Comparison of ENCODE assay signal across 24 mouse cellular contexts in the genomic region with DNA sequence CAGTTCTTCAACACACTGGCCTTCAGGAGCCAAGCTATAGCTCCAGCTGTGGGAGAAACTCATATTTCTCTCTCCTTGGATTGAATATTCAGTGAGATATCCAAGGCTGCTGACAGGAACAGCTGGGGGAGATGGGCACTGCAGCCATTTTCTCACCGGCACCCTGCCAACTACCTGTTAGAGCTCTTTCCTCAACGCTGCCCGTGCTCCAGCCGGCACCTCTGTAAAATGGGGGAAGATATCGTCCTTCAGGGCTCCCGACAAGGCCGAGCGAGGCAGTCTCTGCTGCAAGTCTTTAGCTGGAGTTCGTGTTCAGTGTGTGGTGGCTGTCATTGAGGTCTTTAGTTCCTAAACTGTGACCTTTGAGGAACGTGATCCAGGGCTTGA. TPM values are rescaled to one million over a fixed set of nuclear protein-coding genes. Genes with fewer than 3 reads are reported as not detected.
A peak's percentile ranks its signal among the peaks of the same experiment; 100 is the strongest.
DNase-seq lines count a peak whose midpoint lies in the region; ATAC-seq and TF ChIP-seq lines count a peak whose summit lies in the region.
"Had no signal": no experiment of that assay in that cellular context is flagged by ENCODE, and none has a peak within 500 bp of the region (broad histone marks: within the 10 kb centered on the region; RNA-seq: fewer than 3 reads in every experiment).

No protein-coding gene starts in this region.

- H3K36me3 ChIP-seq in hindbrain, embryonic 10.5 days, result no peaks in the 10 kb centered on the region
- no peaks in the 10 kb centered on the region for H3K36me3 ChIP-seq in hindbrain, embryonic 14.5 days (replicated peaks; ENCODE audit: control insufficient read depth, insufficient read depth)
- H3K36me3 ChIP-seq in heart, postnatal 0 days (replicated peaks; ENCODE audit: control insufficient read depth, insufficient read depth, low read length), result no peaks in the 10 kb centered on the region
- H3K36me3 ChIP-seq in limb, embryonic 14.5 days (ENCODE audit: control insufficient read depth, insufficient read depth, low read length), result no peaks in the 10 kb centered on the region
- H3K36me3 ChIP-seq: hindbrain, embryonic 13.5 days; limb, embryonic 15.5 days had no signal

- WGBS in hindbrain, embryonic 10.5 days, result 64% methylated on average over 10 of the region's 10 CpGs
- 74% methylated on average over 10 of the region's 10 CpGs for WGBS in hindbrain, embryonic 14.5 days
- WGBS in heart, postnatal 0 days, result 36% methylated on average over 10 of the region's 10 CpGs
- WGBS in limb, embryonic 14.5 days, result 49% methylated on average over 10 of the region's 10 CpGs

- no peak for TF ChIP-seq CTCF in heart, postnatal 0 days (IDR thresholded peaks at IDR 0.05; ENCODE audit: low read depth)

- peak overlapping the region; percentile 40; the same call in 1 of the 2 replicates for H3K27ac ChIP-seq in hindbrain, embryonic 10.5 days
- no peak overlapping the region for H3K27ac ChIP-seq in hindbrain, embryonic 14.5 days
- H3K27ac ChIP-seq in heart, postnatal 0 days (ENCODE audit: low read depth), result peak overlapping the region; percentile 89
- no peak overlapping the region for H3K27ac ChIP-seq in limb, embryonic 14.5 days (replicated peaks; ENCODE audit: low read depth, low read length)
- H3K27ac ChIP-seq: embryonic facial prominence, embryonic 15.5 days; hindbrain, embryonic 13.5 days; kidney, postnatal 0 days; limb, embryonic 15.5 days; liver, embryonic 14.5 days; macrophage had no signal

- no peak overlapping the region for H3K4me2 ChIP-seq in hindbrain, embryonic 14.5 days (replicated peaks)
- no peak overlapping the region for H3K4me2 ChIP-seq in heart, postnatal 0 days (ENCODE audit: low read depth, low read length)
- H3K4me2 ChIP-seq in limb, embryonic 14.5 days (replicated peaks; ENCODE audit: low read depth, low read length, severe bottlenecking), result 0 out of 2 replicates have a peak overlapping the region, but pooled peaks have one; percentile 15
- H3K4me2 ChIP-seq: embryonic facial prominence, embryonic 15.5 days; hindbrain, embryonic 13.5 days; limb, embryonic 15.5 days had no signal

- no peak overlapping the region for H3K4me3 ChIP-seq in hindbrain, embryonic 10.5 days
- no peak overlapping the region for H3K4me3 ChIP-seq in hindbrain, embryonic 14.5 days (replicated peaks; ENCODE audit: low read length)
- no peak overlapping the region for H3K4me3 ChIP-seq in heart, postnatal 0 days (ENCODE audit: low read depth, low read length)
- no peak overlapping the region for H3K4me3 ChIP-seq in limb, embryonic 14.5 days (replicated peaks; ENCODE audit: low read length)
- H3K4me3 ChIP-seq: embryonic facial prominence, embryonic 15.5 days; hindbrain, embryonic 13.5 days; limb, embryonic 15.5 days had no signal

- no peak for TF ChIP-seq POLR2A in limb, embryonic 14.5 days (IDR thresholded peaks at IDR 0.05; ENCODE audit: borderline replicate concordance, extremely low read depth, insufficient read depth, insufficient read length)

- H3K4me1 ChIP-seq in hindbrain, embryonic 10.5 days (replicated peaks), result peaks cover 24% of the 10 kb centered on the region
- no peaks in the 10 kb centered on the region; the same call in 1 of the 2 replicates for H3K4me1 ChIP-seq in hindbrain, embryonic 14.5 days (replicated peaks; ENCODE audit: control insufficient read depth, insufficient read depth, low read length)
- peaks cover 23% of the 10 kb centered on the region for H3K4me1 ChIP-seq in heart, postnatal 0 days (ENCODE audit: control insufficient read depth, insufficient read depth)
- peaks cover 26% of the 10 kb centered on the region for H3K4me1 ChIP-seq in limb, embryonic 14.5 days (ENCODE audit: control insufficient read depth, insufficient read depth, low read length)

- peak; percentile 18 for DNase-seq in embryo, embryonic 10 days (ENCODE audit: low spot score)
- no peak for DNase-seq in embryo, embryonic 10.5 days (ENCODE audit: low spot score)
- DNase-seq in hindbrain, embryonic 10.5 days (ENCODE audit: low spot score), result no peak
- no peak for DNase-seq in hindbrain, embryonic 14.5 days (ENCODE audit: low spot score)
- DNase-seq in heart, postnatal 0 days (ENCODE audit: low spot score), result no peak
- DNase-seq in limb, embryonic 14.5 days (ENCODE audit: low spot score), result no peak
- DNase-seq in B cell, adult 2 months, result no peak
- DNase-seq in layer of hippocampus, adult 9-11 months, result no peak
- DNase-seq: adrenal gland, postnatal 10 days; cerebellum, adult 18-20 months; embryo, embryonic 11 days; gastrocnemius, postnatal 14 days; kidney, adult 2 months; right cerebral cortex, postnatal 4 days; thymus, adult 18-20 months; thymus, postnatal 4 days had no signal

- H3K9me3 ChIP-seq in hindbrain, embryonic 10.5 days, result no peaks in the 10 kb centered on the region
- no peaks in the 10 kb centered on the region for H3K9me3 ChIP-seq in hindbrain, embryonic 14.5 days (ENCODE audit: control insufficient read depth, low read length)
- H3K9me3 ChIP-seq in heart, postnatal 0 days (replicated peaks; ENCODE audit: control insufficient read depth, low read length), result no peaks in the 10 kb centered on the region
- no peaks in the 10 kb centered on the region for H3K9me3 ChIP-seq in limb, embryonic 14.5 days (ENCODE audit: control insufficient read depth, low read length)
- H3K9me3 ChIP-seq: embryonic facial prominence, embryonic 15.5 days; hindbrain, embryonic 13.5 days; limb, embryonic 15.5 days had no signal

- no peak for ATAC-seq in hindbrain, embryonic 14.5 days (ENCODE audit: low FRiP score)
- peak; percentile 34; the same call in 1 of the 2 replicates for ATAC-seq in heart, postnatal 0 days (ENCODE audit: insufficient read depth, low read depth)
- 0 out of 2 replicates have a peak, but pooled peaks have one; percentile 30 for ATAC-seq in limb, embryonic 14.5 days (ENCODE audit: low FRiP score, low read depth)
- ATAC-seq: forebrain, embryonic 16.5 days; midbrain, embryonic 16.5 days had no signal

- H3K27me3 ChIP-seq in hindbrain, embryonic 10.5 days (ENCODE audit: insufficient read depth, poor library complexity, severe bottlenecking), result no peaks in the 10 kb centered on the region
- H3K27me3 ChIP-seq in hindbrain, embryonic 14.5 days (ENCODE audit: control insufficient read depth, insufficient read depth, low read length), result no peaks in the 10 kb centered on the region
- no peaks in the 10 kb centered on the region for H3K27me3 ChIP-seq in heart, postnatal 0 days (ENCODE audit: control insufficient read depth, insufficient read depth, low read length)
- no peaks in the 10 kb centered on the region for H3K27me3 ChIP-seq in limb, embryonic 14.5 days (ENCODE audit: control insufficient read depth, insufficient read depth, low read length)
- H3K27me3 ChIP-seq: embryonic facial prominence, embryonic 15.5 days; hindbrain, embryonic 13.5 days; limb, embryonic 15.5 days had no signal

- TF ChIP-seq EP300 in heart, postnatal 0 days (IDR thresholded peaks at IDR 0.05; ENCODE audit: low read depth), result no peak

- H3K9ac ChIP-seq in hindbrain, embryonic 14.5 days, result no peak overlapping the region
- peak overlapping the region; percentile 46; the same call in 1 of the 2 replicates for H3K9ac ChIP-seq in heart, postnatal 0 days (replicated peaks; ENCODE audit: low read depth, low read length)
- no peak overlapping the region for H3K9ac ChIP-seq in limb, embryonic 14.5 days (ENCODE audit: low read depth, low read length, severe bottlenecking)
- H3K9ac ChIP-seq: embryonic facial prominence, embryonic 15.5 days; hindbrain, embryonic 13.5 days; limb, embryonic 15.5 days; liver, embryonic 14.5 days had no signal

RNA-seq across cellular contexts. Expression of gene Kif26b, which starts 24.0 kb away (rescaled TPM):
- polyA plus RNA-seq in hindbrain, embryonic 10.5 days (2016; fragmentation: Nextera tagmentation; extraction: Ambion mirVana), result 4.6 and 4.9 TPM in 2 replicates
- polyA plus RNA-seq in hindbrain, embryonic 14.5 days (2014; fragmentation: Nextera tagmentation; extraction: Ambion mirVana), result 15.8 and 16.1 TPM in 2 replicates
- 19.8 and 23.8 TPM in 2 replicates for total RNA-seq in heart, postnatal 0 days (2014; rRNA removed; ENCODE audit: low replicate concordance)
- polyA plus RNA-seq in heart, postnatal 0 days (2015; fragmentation: Nextera tagmentation; extraction: Ambion mirVana), result 1.7 and 1.8 TPM in 2 replicates
- 8.8 and 11.0 TPM in 2 replicates for polyA plus RNA-seq in limb, embryonic 14.5 days (2012; rRNA removed)
- 8.7 and 11.2 TPM in 2 replicates for polyA plus RNA-seq in limb, embryonic 14.5 days (2014; fragmentation: Nextera tagmentation; extraction: Ambion mirVana)
- polyA plus RNA-seq: macrophage had no signal

Comparison
In these comparisons a context has a peak if more than half of its experiments do, and no peak if none do; other contexts are left out.
1. H3K27ac ChIP-seq: peak in hindbrain, embryonic 10.5 days (single experiment) and heart, postnatal 0 days (single experiment); none in hindbrain, embryonic 14.5 days (single experiment) and limb, embryonic 14.5 days (single experiment).